Mouse (Mus musculus) stomach, postnatal 0 days (tissue): Measurements from ENCODE around the gene 9530068E07Rik.

Source experiments
- CTCF ChIP-seq: IDR thresholded peaks from 2 replicates; pipeline ENCODE4 v1.5.1; 2016; ENCODE audit warnings: antibody characterized with exemption, low read depth, mild to moderate bottlenecking, moderate library complexity
- EP300 ChIP-seq: optimal IDR thresholded peaks from 2 replicates; pipeline ENCODE3; 2016; ENCODE audit warnings: antibody characterized with exemption

DNA sequence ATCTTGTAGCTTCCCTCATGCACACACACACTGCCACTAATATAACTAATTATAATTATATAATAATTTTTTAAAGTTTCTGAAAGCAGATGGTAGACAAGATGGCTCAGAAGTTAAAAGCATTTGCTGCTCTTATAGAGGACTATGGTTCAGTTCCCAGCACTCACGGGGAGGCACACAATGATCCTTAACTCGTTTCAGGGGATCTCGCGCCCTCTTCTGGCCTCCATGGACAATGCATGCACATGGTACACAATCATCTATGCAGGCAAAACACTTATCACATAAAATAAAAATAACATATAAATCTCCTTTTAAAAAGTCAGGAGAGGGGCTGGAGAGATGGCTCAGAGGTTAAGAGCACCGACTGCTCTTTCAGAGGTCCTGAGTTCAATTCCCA lies 41.6 kb upstream of the 9530068E07Rik start:
- TF ChIP-seq EP300: no peak
- 0 out of 2 replicates have a peak, but pooled peaks have one; percentile 2 for TF ChIP-seq CTCF
